Mouse (Mus musculus) limb, embryonic 15.5 days (tissue): ENCODE data around the gene Kctd12. TPM values are rescaled to one million over a fixed set of nuclear protein-coding genes. Genes with fewer than 3 reads are reported as not detected.

Experiments
- ATAC-seq: fragments of 200-750 bp; cut with Nextera tagmentation; 2 replicates; pipeline ENCODE4 v1.8.0; 2017; ENCODE audit warnings: low read depth, moderate TSS enrichment; ENCODE audit not compliant: insufficient number of reproducible peaks, low FRiP score, low TSS enrichment
- H3K27ac ChIP-seq: fragments of 300-500 bp; sonication (generic); 2 replicates; pipeline ENCODE4 v1.5.1; 2015; ENCODE audit warnings: moderate library complexity, mild to moderate bottlenecking, inconsistent platforms
- H3K27me3 ChIP-seq: fragments of 300-500 bp; sonication (generic); 2 replicates; pipeline ENCODE4 v1.6.1; 2015; ENCODE audit warnings: inconsistent platforms
- H3K36me3 ChIP-seq: fragments of 300-500 bp; sonication (generic); 2 replicates; pipeline ENCODE4 v1.6.1; 2015; ENCODE audit warnings: inconsistent platforms
- H3K4me1 ChIP-seq: fragments of 300-500 bp; sonication (generic); 2 replicates; pipeline ENCODE4 v1.6.1; 2015; ENCODE audit warnings: inconsistent platforms
- H3K4me2 ChIP-seq: fragments of 300-500 bp; sonication (generic); 2 replicates; pipeline ENCODE4 v1.6.1; 2015; ENCODE audit warnings: mild to moderate bottlenecking, inconsistent platforms
- H3K4me3 ChIP-seq: fragments of 300-500 bp; sonication (generic); 2 replicates; pipeline ENCODE4 v1.5.1; 2015; ENCODE audit warnings: mild to moderate bottlenecking, inconsistent platforms
- H3K9ac ChIP-seq: fragments of 300-500 bp; sonication (generic); 2 replicates; pipeline ENCODE4 v1.6.1; 2015; ENCODE audit warnings: inconsistent platforms
- H3K9me3 ChIP-seq: fragments of 300-500 bp; sonication (generic); 2 replicates; pipeline ENCODE4 v1.6.1; 2016; ENCODE audit warnings: inconsistent platforms
- WGBS: fragments of 180-500 bp; shearing (Covaris S2); methylation state at CpG from one replicate; pipeline ENCODE4 v1.1.7; 2015; 5-methylcytosine and 5-hydroxymethylcytosine counted together
- polyA plus RNA-seq: library from polyadenylated mRNA; unstranded; fragments of >200 nt; fragmentation: Nextera tagmentation; extraction: Ambion mirVana; gene quantifications from 2 replicates; pipeline ENCODE4 v1.2.1, GENCODE M21; 2015

Gene Kctd12
- 34.5 and 50.6 TPM in 2 replicates for polyA plus RNA-seq

DNA sequence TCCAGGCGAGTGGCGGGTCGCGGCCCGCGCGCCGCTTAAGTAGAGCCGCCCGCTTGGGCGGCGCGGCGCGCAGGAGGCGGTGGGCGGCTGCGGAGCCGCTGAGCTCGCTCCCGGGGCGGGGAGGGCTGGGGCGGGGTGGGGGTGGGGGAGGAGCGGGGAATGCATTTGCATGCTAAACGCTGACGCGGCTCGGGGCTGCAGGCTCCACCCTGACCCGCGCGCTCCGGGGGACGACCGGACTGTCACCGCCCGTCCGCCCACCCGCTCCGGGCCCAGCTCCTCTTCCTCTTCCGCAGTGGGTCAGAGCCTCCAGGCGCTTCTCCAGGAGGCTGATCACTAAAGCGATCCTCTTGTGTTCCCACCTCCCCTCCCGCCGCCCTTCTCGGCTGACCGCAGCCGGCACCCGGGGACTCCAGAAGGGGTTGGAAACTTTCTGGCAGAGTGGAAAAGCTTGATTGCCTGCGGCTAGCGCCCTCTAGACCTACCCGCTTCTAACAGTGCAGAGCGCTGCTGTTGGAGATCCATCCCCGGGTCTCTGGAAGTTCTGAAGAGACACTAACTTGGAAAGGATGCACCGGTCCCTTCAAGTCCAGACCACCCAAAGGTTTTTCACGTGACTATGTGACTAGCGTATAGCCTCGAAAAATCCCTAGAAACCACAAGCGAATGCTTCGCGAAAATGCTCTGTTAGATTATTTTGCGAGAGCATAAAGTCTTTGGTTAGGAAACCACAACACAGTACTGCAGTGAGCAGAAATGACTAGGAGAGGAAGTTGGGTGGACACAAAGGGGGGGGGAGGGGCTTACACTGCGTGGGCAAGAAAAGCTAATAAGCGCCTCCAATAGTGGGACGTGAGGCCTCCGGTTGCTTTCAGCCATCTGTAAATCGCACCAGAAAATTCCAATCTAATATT lies at the start of gene Kctd12:
Gene Kctd12, minus strand, starts transcription at position 11 of the 914 bp plus-strand sequence.
- Histone ChIP-seq H3K36me3 (no peaks in the 10 kb centered on the region), H3K27ac (peak within 1 kb of the TSS; percentile 97)
- WGBS = under 1% methylated on average over 62 of the region's 66 CpGs

DNA sequence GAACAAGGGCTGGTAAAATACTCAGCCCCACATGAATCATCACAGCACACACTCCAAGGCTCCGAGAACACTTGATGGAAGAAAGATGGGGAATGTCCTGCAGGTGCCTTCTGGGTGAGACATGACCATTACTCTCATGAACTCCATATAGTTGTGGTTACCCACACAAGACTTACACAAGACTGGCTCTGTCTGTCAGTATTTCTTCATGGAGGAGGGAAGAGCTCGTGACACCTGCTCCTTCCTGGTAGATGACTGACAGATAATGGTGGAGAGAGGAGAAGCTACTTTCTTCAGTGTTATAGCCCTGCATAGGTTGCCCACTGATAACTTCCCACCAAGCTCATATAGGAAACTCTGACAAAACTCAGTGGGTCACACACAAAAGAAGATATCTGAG lies 46.8 kb upstream of the Kctd12 start:
- H3K27me3 ChIP-seq = no peaks in the 10 kb centered on the region
- no peak overlapping the region for H3K4me3 ChIP-seq
- no peak overlapping the region for H3K9ac ChIP-seq
- H3K9me3 ChIP-seq = no peaks in the 10 kb centered on the region
- no peaks in the 10 kb centered on the region for H3K36me3 ChIP-seq
- no peaks in the 10 kb centered on the region for H3K4me1 ChIP-seq
- no peak overlapping the region for H3K4me2 ChIP-seq
- H3K27ac ChIP-seq = no peak overlapping the region
- ATAC-seq = no peak
- WGBS = 80% methylated on average over 2 of the region's 2 CpGs

More for the DNA sequence above, at the start of gene Kctd12:
- H3K9ac ChIP-seq = peak within 1 kb of the TSS; percentile 76
- H3K4me1 ChIP-seq = peaks cover 13% of the 10 kb centered on the region; the same call in 1 of the 2 replicates
- ATAC-seq = peak; percentile 94
- H3K4me2 ChIP-seq = peak within 1 kb of the TSS; percentile 87
- H3K27me3 ChIP-seq = no peaks in the 10 kb centered on the region
- H3K9me3 ChIP-seq = no peaks in the 10 kb centered on the region
- H3K4me3 ChIP-seq = peak within 1 kb of the TSS; percentile 78

DNA sequence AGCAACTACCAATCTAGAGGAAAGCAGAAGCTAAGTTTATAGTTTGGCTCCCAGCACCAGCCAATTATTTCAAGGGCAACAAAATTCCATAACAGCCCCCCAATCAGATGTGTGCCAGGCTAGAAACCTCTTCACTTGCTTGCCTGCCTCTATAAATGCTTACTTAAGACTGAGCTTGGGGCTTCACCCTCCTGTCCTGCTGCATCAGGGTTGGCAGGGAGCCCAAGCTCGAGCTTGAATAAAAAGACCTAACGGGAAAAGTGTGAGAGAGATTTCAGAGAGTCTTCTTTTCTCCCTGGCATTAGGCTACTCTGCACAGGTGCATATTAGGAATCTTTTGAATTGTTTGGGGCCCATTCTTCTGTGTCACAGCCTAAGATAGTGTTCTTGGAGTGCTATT lies 37.6 kb upstream of the Kctd12 start:
- H3K27ac ChIP-seq = no peak overlapping the region
- no peak for ATAC-seq
- no peaks in the 10 kb centered on the region for H3K27me3 ChIP-seq
- 21% methylated on average over 2 of the region's 2 CpGs for WGBS
- no peaks in the 10 kb centered on the region for H3K36me3 ChIP-seq
- no peaks in the 10 kb centered on the region for H3K9me3 ChIP-seq
- no peak overlapping the region for H3K9ac ChIP-seq
- H3K4me2 ChIP-seq = no peak overlapping the region
- no peak overlapping the region for H3K4me3 ChIP-seq
- H3K4me1 ChIP-seq = no peaks in the 10 kb centered on the region

GRCm38 (mm10) chr14:103017009-103017408 lies 34.6 kb upstream of the Kctd12 start:
- no peak overlapping the region for H3K27ac ChIP-seq
- no peak for ATAC-seq
- no peaks in the 10 kb centered on the region for H3K4me1 ChIP-seq
- no peak overlapping the region for H3K4me2 ChIP-seq
- H3K27me3 ChIP-seq = no peaks in the 10 kb centered on the region
- 54% methylated on average over 5 of the region's 5 CpGs for WGBS
- H3K36me3 ChIP-seq = no peaks in the 10 kb centered on the region
- no peaks in the 10 kb centered on the region for H3K9me3 ChIP-seq
- H3K4me3 ChIP-seq = no peak overlapping the region
- H3K9ac ChIP-seq = no peak overlapping the region

- H3K27me3 ChIP-seq = no peaks in the 10 kb centered on the region
- no peaks in the 10 kb centered on the region for H3K36me3 ChIP-seq
- no peak overlapping the region for H3K4me2 ChIP-seq
- H3K9ac ChIP-seq = no peak overlapping the region
- no peaks in the 10 kb centered on the region for H3K9me3 ChIP-seq
- H3K27ac ChIP-seq = no peak overlapping the region
- no peaks in the 10 kb centered on the region for H3K4me1 ChIP-seq
- no peak overlapping the region for H3K4me3 ChIP-seq
- 32% methylated on average over 4 of the region's 4 CpGs for WGBS
- peak; percentile 64; the same call in 1 of the 2 replicates for ATAC-seq
Observed at GRCm38 (mm10) chr14:103012563-103013150, 30.2 kb upstream of the Kctd12 start.

- H3K36me3 ChIP-seq = no peaks in the 10 kb centered on the region
Observed at GRCm38 (mm10) chr14:103011782-103012181, 29.3 kb upstream of the Kctd12 start.

GRCm38 (mm10) chr14:103007737-103008136 lies 25.3 kb upstream of the Kctd12 start:
- Histone ChIP-seq H3K36me3 (no peaks in the 10 kb centered on the region), H3K9me3 (no peaks in the 10 kb centered on the region), H3K27ac (no peak overlapping the region), H3K9ac (no peak overlapping the region), H3K4me3 (no peak overlapping the region), H3K4me2 (no peak overlapping the region), H3K27me3 (no peaks in the 10 kb centered on the region), H3K4me1 (no peaks in the 10 kb centered on the region)
- whole genome bisulfite sequencing = 80% methylated on average over 4 of the region's 4 CpGs
- no peak for ATAC-seq

More at GRCm38 (mm10) chr14:103011782-103012181, 29.3 kb upstream of the Kctd12 start:
- H3K4me3 ChIP-seq = no peak overlapping the region
- ATAC-seq = no peak
- H3K27me3 ChIP-seq = no peaks in the 10 kb centered on the region
- H3K27ac ChIP-seq = no peak overlapping the region
- H3K4me1 ChIP-seq = no peaks in the 10 kb centered on the region
- 34% methylated on average over 5 of the region's 5 CpGs for WGBS
- H3K9ac ChIP-seq = no peak overlapping the region
- H3K9me3 ChIP-seq = no peaks in the 10 kb centered on the region
- H3K4me2 ChIP-seq = no peak overlapping the region

DNA sequence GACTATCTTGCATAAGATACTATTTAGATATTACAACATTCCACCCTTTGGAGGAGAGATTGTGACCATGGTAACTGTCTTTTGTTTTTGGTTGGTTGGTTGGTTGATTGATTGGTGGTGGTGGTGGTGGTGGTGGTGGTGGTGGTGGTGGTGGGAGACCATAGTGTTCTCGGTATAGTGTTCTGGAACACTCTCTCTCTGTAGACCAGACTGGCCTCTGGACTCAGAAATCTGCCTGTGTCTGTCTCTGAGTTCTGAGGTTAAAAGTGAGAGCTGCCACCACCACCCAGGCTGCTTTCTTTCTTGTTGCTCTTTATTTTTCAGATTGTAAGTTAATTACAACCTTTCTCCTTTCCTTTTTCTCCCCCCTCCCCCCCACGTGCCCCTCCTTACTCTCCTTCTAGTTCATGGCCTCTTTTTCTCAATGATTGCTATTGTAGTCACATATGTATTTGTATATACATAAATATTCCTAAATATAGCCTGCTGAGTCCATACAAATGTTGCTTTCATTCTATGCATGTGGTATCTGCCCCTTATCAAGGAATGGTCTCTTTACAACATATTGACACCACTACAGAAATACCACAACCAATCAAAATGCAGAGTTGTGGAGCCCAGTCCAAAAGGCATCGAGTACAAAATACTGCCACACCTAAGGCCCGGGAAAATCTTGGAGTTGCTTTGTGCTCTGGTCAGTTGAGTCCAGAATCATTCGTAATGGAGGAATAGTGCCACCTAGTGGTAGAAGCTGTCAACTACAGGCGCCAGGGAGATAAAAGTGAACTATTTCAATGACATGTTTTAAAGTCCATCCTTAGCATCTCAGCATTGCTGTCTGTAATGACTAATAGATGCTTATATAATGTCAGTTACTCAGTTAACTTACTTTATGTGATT lies 12.5 kb upstream of the Kctd12 start:
- H3K4me3 ChIP-seq = no peak overlapping the region
- no peak overlapping the region for H3K27ac ChIP-seq
- H3K27me3 ChIP-seq = no peaks in the 10 kb centered on the region
- H3K4me2 ChIP-seq = no peak overlapping the region
- H3K9ac ChIP-seq = no peak overlapping the region
- WGBS = 18% methylated on average over 6 of the region's 6 CpGs
- peaks cover 2% of the 10 kb centered on the region; the same call in 1 of the 2 replicates for H3K4me1 ChIP-seq
- no peaks in the 10 kb centered on the region for H3K9me3 ChIP-seq
- no peaks in the 10 kb centered on the region for H3K36me3 ChIP-seq
- no peak for ATAC-seq

DNA sequence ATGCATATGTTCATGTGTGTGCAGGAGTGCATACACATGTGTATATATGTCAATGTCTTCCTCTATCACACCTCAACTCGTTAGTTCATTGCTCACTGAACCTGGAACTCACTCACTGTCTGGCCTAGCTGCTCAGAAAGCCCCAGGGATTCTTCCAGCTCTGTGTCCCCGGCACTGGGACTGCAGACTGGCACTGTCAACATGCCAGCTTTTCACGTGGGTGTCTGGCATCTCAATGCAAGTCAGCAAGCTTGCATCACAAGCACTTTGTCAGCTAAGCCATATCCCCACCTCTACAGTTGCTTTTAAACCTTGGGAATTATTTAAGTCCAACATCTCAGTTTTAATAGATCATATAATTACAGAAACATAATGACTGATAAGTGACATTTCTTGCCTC lies 8.3 kb upstream of the Kctd12 start:
- H3K27ac ChIP-seq = no peak overlapping the region
- WGBS = 68% methylated on average over 3 of the region's 3 CpGs
- H3K27me3 ChIP-seq = no peaks in the 10 kb centered on the region
- no peak overlapping the region for H3K4me3 ChIP-seq
- peaks cover 11% of the 10 kb centered on the region for H3K4me1 ChIP-seq
- ATAC-seq = no peak
- no peaks in the 10 kb centered on the region for H3K9me3 ChIP-seq
- no peak overlapping the region for H3K9ac ChIP-seq
- no peaks in the 10 kb centered on the region for H3K36me3 ChIP-seq
- no peak overlapping the region for H3K4me2 ChIP-seq

DNA sequence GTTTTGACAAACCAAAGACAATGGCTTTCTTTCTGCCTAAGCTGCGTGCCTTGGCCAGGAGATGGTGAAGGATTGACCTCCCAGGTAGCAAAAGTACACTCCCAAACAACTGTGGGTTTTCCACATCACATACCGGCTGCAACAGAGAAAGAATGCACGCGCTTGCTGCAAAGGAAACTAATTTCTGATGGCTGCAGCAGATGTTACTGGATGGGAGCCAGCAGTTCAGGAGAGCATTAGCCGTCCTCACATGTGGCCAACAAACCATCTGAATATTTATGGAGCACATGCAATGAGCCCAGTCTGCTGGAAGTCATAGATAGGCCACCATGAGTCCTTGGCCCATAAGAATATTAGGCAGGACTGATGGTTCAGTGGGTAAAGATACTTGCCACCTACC lies 7.4 kb upstream of the Kctd12 start:
- Histone ChIP-seq H3K27me3 (no peaks in the 10 kb centered on the region), H3K36me3 (no peaks in the 10 kb centered on the region), H3K4me2 (no peak overlapping the region), H3K4me1 (peaks cover 11% of the 10 kb centered on the region), H3K9ac (no peak overlapping the region), H3K4me3 (no peak overlapping the region), H3K27ac (peak overlapping the region; percentile 54; the same call in 1 of the 2 replicates), H3K9me3 (no peaks in the 10 kb centered on the region)
- ATAC-seq = no peak
- 21% methylated on average over 5 of the region's 5 CpGs for WGBS

DNA sequence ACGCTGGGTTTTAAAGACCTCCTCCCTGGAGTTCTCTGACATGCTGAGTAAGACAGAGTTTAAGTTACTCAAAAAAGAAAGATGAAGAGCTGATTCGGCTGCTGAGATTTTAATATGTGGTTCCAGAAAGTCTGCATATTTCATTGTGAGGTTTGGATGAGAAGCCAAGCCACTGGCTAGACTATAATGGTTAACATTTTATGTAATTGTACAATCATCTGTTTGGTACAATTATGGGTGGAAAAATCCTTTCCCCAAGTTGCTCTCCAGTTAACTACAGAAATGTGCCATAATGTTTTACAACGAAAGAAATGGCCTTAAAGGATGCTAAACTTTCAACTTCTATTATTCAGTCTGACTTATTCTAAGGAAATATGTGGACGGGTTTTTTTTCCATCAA lies 6.8 kb upstream of the Kctd12 start:
- Histone ChIP-seq H3K4me3 (no peak overlapping the region), H3K36me3 (no peaks in the 10 kb centered on the region), H3K4me1 (peaks cover 11% of the 10 kb centered on the region), H3K27me3 (no peaks in the 10 kb centered on the region), H3K9ac (no peak overlapping the region), H3K27ac (peak overlapping the region; percentile 65), H3K9me3 (no peaks in the 10 kb centered on the region), H3K4me2 (peak overlapping the region; percentile 15; the same call in 1 of the 2 replicates)
- 32% methylated on average over 4 of the region's 4 CpGs for WGBS
- no peak for ATAC-seq
